Mouse (Mus musculus) Patski (cell line): ENCODE data around the gene Ifi27l2b. TPM values are rescaled to one million over a fixed set of nuclear protein-coding genes. Genes with fewer than 3 reads are reported as not detected.

Source experiments
- ATAC-seq: fragments of 100-300 bp; one replicate; pipeline ENCODE4 v1.8.0; 2021
- CTCF ChIA-PET: fragments of 350-600 bp; sonication (Branson Sonifier 250); formaldehyde crosslinking; loops from one replicate; lab custom pipeline; 2022; ENCODE audit warnings: inconsistent platforms; lab: Charles Lee
- POLR2A ChIA-PET: fragments of 350-600 bp; sonication (Branson Sonifier 250); formaldehyde crosslinking; loops from one replicate; lab custom pipeline; 2022; ENCODE audit warnings: antibody characterized with exemption, inconsistent platforms; lab: Charles Lee
- DNase-seq: peaks from one replicate; pipeline ENCODE4 v3.0.0-alpha.2; 2011; ENCODE audit warnings: low read depth, low spot score
- H3K27me3 ChIP-seq: fragments of 371-371 bp; one replicate; pipeline ENCODE4 v1.5.1; 2021
- CTCF ChIP-seq: fragments of 100-300 bp; IDR thresholded peaks from one replicate; pipeline ENCODE4 v1.5.1; 2021
- in situ Hi-C: fragments of 300-500 bp; cut with MboI; formaldehyde crosslinking; loops from 3 replicates; pipeline ENCODE4 v1.11.1; 2018; ENCODE audit warnings: low pct_unique_long_range_greater_than_20kb, mixed read lengths
- polyA plus RNA-seq: library from polyadenylated mRNA; unstranded; gene quantifications from one replicate; pipeline ENCODE4 v1.2.3, GENCODE M21; 2021

Gene Ifi27l2b
- polyA plus RNA-seq, 1 experiment from 2014 or later = not detected

DNA sequence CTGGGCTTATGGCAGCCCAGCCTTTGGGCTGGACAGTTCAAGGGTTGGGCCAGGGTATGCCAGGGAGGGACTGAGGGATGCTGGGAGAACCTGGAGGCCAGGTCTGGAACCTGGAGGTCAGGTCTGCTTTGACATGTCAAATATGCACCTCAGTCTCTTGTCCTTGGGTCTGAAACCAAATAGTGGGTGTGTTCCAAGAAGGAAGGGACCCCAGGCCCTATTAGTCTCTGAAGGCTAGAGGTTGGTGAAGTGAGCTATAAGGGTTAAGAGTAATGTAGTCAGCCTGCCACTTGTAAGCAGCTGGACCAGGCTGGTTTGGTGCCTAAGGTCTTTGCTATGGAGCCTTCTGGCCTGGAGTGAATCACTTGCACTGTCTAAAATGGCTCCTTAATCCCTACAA is 22.2 kb downstream of the Ifi27l2b start:
- ChIA-PET CTCF (interaction anchor here (1.2 to 2.3 kb wide), 3 partner anchors 9 to 86 kb away, joined by 3 to 8 read pairs (median 3); partner anchors contain the start of gene Ddx24), POLR2A (no interaction called here)
- ATAC-seq (no peak), DNase-seq (no peak)
- no peaks in the 10 kb centered on the region for H3K27me3 ChIP-seq
- TF ChIP-seq CTCF = no peak
- in situ Hi-C loops = no loop called here

DNA sequence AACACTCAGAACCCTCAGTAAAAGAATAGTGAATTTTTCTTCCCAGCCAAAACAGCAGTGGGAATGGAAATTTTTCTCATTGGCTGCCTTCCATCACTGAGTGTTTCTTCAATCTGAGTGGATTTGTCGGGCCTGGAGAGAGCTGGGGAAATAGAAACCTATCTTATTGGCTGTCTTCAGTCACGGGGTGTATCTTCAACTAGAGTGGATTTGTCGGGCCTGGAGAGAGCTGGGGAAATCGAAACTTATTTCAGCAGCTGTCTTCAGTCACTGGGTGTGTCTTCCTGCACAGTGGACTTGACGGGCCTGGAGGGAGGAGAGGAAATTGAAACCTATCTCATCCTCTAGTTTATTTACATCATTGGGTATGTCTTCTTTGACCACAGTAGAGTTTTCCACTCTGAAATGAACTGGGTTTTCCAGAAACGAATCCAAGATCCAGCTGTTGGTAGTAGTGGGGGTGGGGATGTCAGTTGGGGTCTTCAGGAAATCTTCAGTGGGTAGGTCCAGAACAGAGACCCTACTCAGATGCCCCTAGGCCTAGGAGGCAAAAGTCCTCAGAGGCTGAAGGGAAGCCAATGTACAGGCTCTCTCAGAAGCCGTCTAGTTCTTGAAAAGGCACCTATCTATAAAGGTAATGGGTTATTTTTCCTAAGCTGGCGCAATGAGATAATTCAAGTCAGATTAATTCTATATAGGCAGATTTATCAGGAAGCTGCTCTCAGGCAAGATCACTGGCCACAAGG is 22.9 kb downstream of the Ifi27l2b start, which contains the start of gene Ifi27:
TSS of gene Ifi27 (plus strand) at position 226 of the 746 bp plus-strand sequence.
- H3K27me3 ChIP-seq = peaks cover 4% of the 10 kb centered on the region
- TF ChIP-seq CTCF = no peak
- ATAC-seq = peak; percentile 95
- POLR2A ChIA-PET = interaction anchor here (0.8 kb wide), 1 partner anchor 10 kb away, joined by 3 read pairs; the partner anchor contains the start of gene Ifi27l2a
- CTCF ChIA-PET = interaction anchor here (1.2 to 2.3 kb wide), 3 partner anchors 9 to 85 kb away, joined by 3 to 8 read pairs (median 3); partner anchors contain the start of gene Ddx24
- peak; percentile 10 for DNase-seq
- in situ Hi-C loops = no loop called here

DNA sequence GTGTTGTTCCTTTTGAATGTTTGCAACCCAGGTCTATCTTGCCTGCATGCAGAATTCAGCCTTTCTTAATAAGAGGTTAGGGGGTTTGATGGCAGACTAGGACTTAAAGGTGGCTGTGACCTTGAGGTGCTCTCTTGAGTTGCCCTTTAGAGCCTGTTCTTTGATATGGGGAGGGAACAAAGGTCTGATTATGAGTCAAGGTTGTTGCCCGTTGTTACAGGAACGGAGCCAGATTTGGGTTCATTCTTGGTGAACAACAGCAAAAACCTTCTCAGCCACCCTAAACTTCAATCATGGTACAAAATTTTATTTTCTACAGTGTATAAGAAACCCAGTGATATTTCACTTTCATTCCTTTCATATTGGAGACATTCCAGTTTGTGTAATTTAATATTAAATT is 23.6 kb downstream of the Ifi27l2b start:
- DNase-seq = no peak
- ChIA-PET POLR2A (no interaction called here), CTCF (interaction anchor here (1.2 to 2.3 kb wide), 2 partner anchors 8 to 54 kb away, joined by 3 to 8 read pairs; partner anchors contain the start of gene Ddx24)
- in situ Hi-C loops = no loop called here
- no peak for TF ChIP-seq CTCF
- ATAC-seq = no peak
- H3K27me3 ChIP-seq = peaks cover 4% of the 10 kb centered on the region

DNA sequence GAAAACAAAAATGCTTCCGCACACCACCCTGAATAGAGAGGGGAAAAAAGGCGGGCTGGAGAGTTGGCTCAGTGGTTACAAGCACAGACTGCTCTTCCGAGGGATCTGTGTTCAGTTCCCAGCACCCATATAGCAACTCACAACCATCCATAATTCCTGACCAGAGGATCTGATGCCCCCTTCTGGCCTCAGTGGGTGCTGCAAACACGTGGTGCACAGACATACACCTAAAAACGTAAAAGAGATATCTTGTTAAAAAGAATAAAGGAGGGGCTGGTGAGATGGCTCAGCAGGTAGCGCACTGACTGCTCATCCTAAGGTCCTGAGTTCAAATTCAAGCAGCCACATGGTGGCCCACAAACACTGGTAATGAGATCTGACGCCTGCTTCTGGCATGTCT is 30.3 kb downstream of the Ifi27l2b start:
- POLR2A ChIA-PET = no interaction called here
- no peak for ATAC-seq
- peak; percentile 12 for TF ChIP-seq CTCF
- CTCF ChIA-PET = interaction anchor here (0.9 to 1.4 kb wide), 2 partner anchors 66 to 125 kb away, joined by 3 to 13 read pairs; no protein-coding TSS in a partner anchor
- in situ Hi-C loops = loop anchor here (5.0 to 10.0 kb wide), 2 partner anchors 66 to 278 kb away; no protein-coding TSS in a partner anchor
- DNase-seq = no peak
- peaks cover 4% of the 10 kb centered on the region for H3K27me3 ChIP-seq

- in situ Hi-C loops = loop anchor here (5.0 to 10.0 kb wide), 2 partner anchors 66 to 279 kb away; no protein-coding TSS in a partner anchor
- peaks cover 4% of the 10 kb centered on the region for H3K27me3 ChIP-seq
- peak; percentile 87 for DNase-seq
- POLR2A ChIA-PET = no interaction called here
- CTCF ChIA-PET = interaction anchor here (0.8 to 2.0 kb wide), 8 partner anchors 9 to 285 kb away, joined by 3 to 13 read pairs (median 4); partner anchors contain the start of genes 9330161L09Rik, Ifi27 and Ifi27l2a
- peak; percentile 95 for TF ChIP-seq CTCF
- peak; percentile 99 for ATAC-seq
Observed at GRCm38 (mm10) chr12:103425729-103426470, 31.1 kb downstream of the Ifi27l2b start, which contains the start of gene Ddx24. Gene Ddx24, minus strand, starts transcription at chr12:103425830.

GRCm38 (mm10) chr12:103425016-103425728 is 31.9 kb downstream of the Ifi27l2b start:
- no peak for TF ChIP-seq CTCF
- in situ Hi-C loops = loop anchor here (5.0 to 10.0 kb wide), 2 partner anchors 67 to 280 kb away; no protein-coding TSS in a partner anchor
- ATAC-seq (no peak), DNase-seq (no peak)
- ChIA-PET CTCF (interaction anchor here (0.8 to 2.0 kb wide), 6 partner anchors 10 to 285 kb away, joined by 4 to 13 read pairs (median 6); partner anchors contain the start of genes 9330161L09Rik, Ifi27 and Ifi27l2a), POLR2A (interaction anchor here (0.7 kb wide), 1 partner anchor 204 kb away, joined by 3 read pairs; no protein-coding TSS in a partner anchor)
- peaks cover 4% of the 10 kb centered on the region for H3K27me3 ChIP-seq

GRCm38 (mm10) chr12:103408144-103408543 is 48.9 kb downstream of the Ifi27l2b start:
- ChIA-PET POLR2A (no interaction called here), CTCF (interaction anchor here (1.9 kb wide), 1 partner anchor 18 kb away, joined by 6 read pairs; the partner anchor contains the start of gene Ddx24)
- ATAC-seq (no peak), DNase-seq (no peak)
- TF ChIP-seq CTCF = no peak
- H3K27me3 ChIP-seq = no peaks in the 10 kb centered on the region
- in situ Hi-C loops = no loop called here

DNA sequence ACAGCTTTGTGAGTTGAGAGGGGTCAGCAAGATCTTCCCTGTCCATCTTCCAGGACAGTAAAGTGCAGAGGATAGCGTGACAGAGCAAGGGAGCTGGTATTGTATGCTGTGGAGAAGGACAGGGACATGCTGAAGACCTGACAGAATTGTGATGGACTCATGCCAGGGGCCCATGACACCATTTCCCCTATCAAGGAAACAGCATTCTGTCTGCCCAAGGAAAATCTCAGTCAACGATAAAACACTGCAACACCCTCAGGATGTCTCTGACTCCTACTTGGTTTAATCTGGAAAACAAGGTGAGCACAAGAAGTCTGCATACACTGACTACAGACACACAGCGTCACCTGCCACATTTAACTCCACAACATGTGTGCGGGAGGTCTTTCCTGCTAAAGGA is 49.3 kb downstream of the Ifi27l2b start, which contains the start of gene 9330161L09Rik:
TSS of gene 9330161L09Rik (minus strand) at position 101 of the 400 bp plus-strand sequence.
- no peak for ATAC-seq
- TF ChIP-seq CTCF = no peak
- ChIA-PET CTCF (interaction anchor here (1.9 kb wide), 1 partner anchor 18 kb away, joined by 6 read pairs; the partner anchor contains the start of gene Ddx24), POLR2A (no interaction called here)
- H3K27me3 ChIP-seq = no peaks in the 10 kb centered on the region
- in situ Hi-C loops = no loop called here
- no peak for DNase-seq

- in situ Hi-C loops = no loop called here
- DNase-seq = no peak
- TF ChIP-seq CTCF = no peak
- CTCF ChIA-PET = no interaction called here
- POLR2A ChIA-PET = no interaction called here
- ATAC-seq = no peak
- no peaks in the 10 kb centered on the region for H3K27me3 ChIP-seq
Observed at GRCm38 (mm10) chr12:103404131-103404530, 52.9 kb downstream of the Ifi27l2b start.

Other genes starting within 250 kb of the Ifi27l2b start
- gene Prima1, start 215.1 kb downstream of the Ifi27l2b start, polyA plus RNA-seq = 0.28 TPM
- gene Fam181a, start 146.2 kb downstream of the Ifi27l2b start, polyA plus RNA-seq = not detected
- 0.04 TPM for gene Asb2, start 101.2 kb downstream of the Ifi27l2b start, polyA plus RNA-seq
- 7.6 TPM for gene Otub2, start 68.5 kb downstream of the Ifi27l2b start, polyA plus RNA-seq
- 2.0 TPM for gene 9330161L09Rik, start 49.4 kb downstream of the Ifi27l2b start, polyA plus RNA-seq
- 71.3 TPM for gene Ddx24, start 31.4 kb downstream of the Ifi27l2b start, polyA plus RNA-seq
- 83.4 TPM for gene Ifi27, start 23.0 kb downstream of the Ifi27l2b start, polyA plus RNA-seq
- 3.2 TPM for gene Ifi27l2a, start 13.5 kb downstream of the Ifi27l2b start, polyA plus RNA-seq
- 10.6 TPM for gene Ppp4r4, start 75.1 kb upstream of the Ifi27l2b start, polyA plus RNA-seq
- 109 TPM for gene Serpina10, start 174.2 kb upstream of the Ifi27l2b start, polyA plus RNA-seq
- gene Serpina6, start 200.0 kb upstream of the Ifi27l2b start, polyA plus RNA-seq = 46.6 TPM
- gene Serpina16, start 218.9 kb upstream of the Ifi27l2b start, polyA plus RNA-seq = 1.4 TPM
- gene Serpina1f, start 238.3 kb upstream of the Ifi27l2b start, polyA plus RNA-seq = 0.49 TPM